Mouse (Mus musculus) heart, adult 2 months (tissue): ENCODE data around the gene Lrrc59. TPM values are rescaled to one million over a fixed set of nuclear protein-coding genes. Genes with fewer than 3 reads are reported as not detected.
A peak's percentile ranks its signal among the peaks of the same experiment; 100 is the strongest.
"Not testable (repeated sequence)": the region's sequence is repeated elsewhere in the genome, so short reads cannot be mapped to it uniquely, and the experiment has no call there.

ENCODE experiments used
- DNase-seq, 2 experiments: peaks; one replicate each; pipeline ENCODE4 v3.0.0; 2021
- H3K27ac ChIP-seq: fragments of 200-600 bp; 2 replicates; pipeline ENCODE4 v1.8.1; 2022
- H3K27me3 ChIP-seq: fragments of 200-500 bp; 2 replicates; pipeline ENCODE4 v1.6.1; 2012; ENCODE audit warnings: mild to moderate bottlenecking, low read length, inconsistent platforms, mixed read lengths; ENCODE audit not compliant: control insufficient read depth, insufficient read depth
- H3K36me3 ChIP-seq: fragments of 200-500 bp; 2 replicates; pipeline ENCODE4 v1.6.1; 2012; ENCODE audit warnings: low read length, inconsistent platforms; ENCODE audit not compliant: control insufficient read depth, insufficient read depth
- H3K4me1 ChIP-seq: fragments of 200-500 bp; 2 replicates; pipeline ENCODE4 v1.6.1; 2011; ENCODE audit warnings: low read length; ENCODE audit not compliant: control insufficient read depth, insufficient read depth
- H3K4me3 ChIP-seq: fragments of 200-600 bp; 2 replicates; pipeline ENCODE4 v1.8.1; 2022
- H3K79me2 ChIP-seq: fragments of 200-500 bp; replicated peaks from 2 replicates; pipeline ENCODE4 v1.6.1; 2012; ENCODE audit warnings: mild to moderate bottlenecking, inconsistent platforms, low read length, moderate library complexity, mixed read lengths; ENCODE audit not compliant: control insufficient read depth, insufficient read depth
- H3K9ac ChIP-seq: fragments of 200-500 bp; 2 replicates; pipeline ENCODE4 v1.6.1; 2012; ENCODE audit warnings: low read depth, mild to moderate bottlenecking, control low read depth, inconsistent platforms, low read length, mixed read lengths
- CTCF ChIP-seq: fragments of 200-600 bp; IDR thresholded peaks from 2 replicates; pipeline ENCODE4 v1.8.1; 2022; ENCODE audit warnings: antibody characterized with exemption, mild to moderate bottlenecking, moderate library complexity
- EP300 ChIP-seq: fragments of 200-500 bp; IDR thresholded peaks from 2 replicates; pipeline ENCODE4 v1.6.1; 2011; ENCODE audit warnings: low read depth, low read length, control low read depth; ENCODE audit not compliant: insufficient read depth
- POLR2A ChIP-seq: fragments of 200-500 bp; IDR thresholded peaks from 2 replicates; pipeline ENCODE4 v1.6.1; 2011; ENCODE audit warnings: mild to moderate bottlenecking, low read depth, low read length, control low read depth; ENCODE audit not compliant: insufficient read depth
- WGBS: fragments of 180-500 bp; shearing (Covaris S2); methylation state at CpG from one replicate; pipeline ENCODE4 v1.1.7; 2018; 5-methylcytosine and 5-hydroxymethylcytosine counted together
- intact Hi-C: fragments of 180-260 bp; cut with DNase I; formaldehyde crosslinking; loops from one replicate; pipeline ENCODE4 v1.15.1; 2025
- polyA plus RNA-seq: library from polyadenylated mRNA; depleted of rRNA; stranded (reverse); fragments of >200 nt; gene quantifications from 2 replicates; pipeline ENCODE4 v1.2.3, GENCODE M21; 2012; rRNA removed
- total RNA-seq, 2 experiments: library from RNA; stranded (reverse); gene quantifications; 2 replicates each; pipeline ENCODE4 v1.2.3; 2021

The Lrrc59 gene
- total and polyA plus RNA-seq, 3 experiments, result 25.3 to 32.0 (median 31.5) TPM

GRCm38 (mm10) chr11:94677607-94678145 is 48.1 kb downstream of the Lrrc59 start:
- H3K79me2 ChIP-seq, result peaks cover 5% of the 10 kb centered on the region; the same call in 1 of the 2 replicates
- no peaks in the 10 kb centered on the region for H3K36me3 ChIP-seq
- H3K27me3 ChIP-seq, result no peaks in the 10 kb centered on the region
- H3K4me3 ChIP-seq, result peak overlapping the region; percentile 77
- intact Hi-C loops, result no loop called here
- WGBS, result 26% methylated on average over 15 of the region's 15 CpGs
- peak overlapping the region; percentile 59 for H3K9ac ChIP-seq
- H3K27ac ChIP-seq, result peak overlapping the region; percentile 12; the same call in 1 of the 2 replicates
- no peak for DNase-seq
- H3K4me1 ChIP-seq, result peaks cover 13% of the 10 kb centered on the region
- TF ChIP-seq EP300, result no peak
- no peak for TF ChIP-seq POLR2A
- TF ChIP-seq CTCF, result no peak

GRCm38 (mm10) chr11:94680639-94681038 is 51.1 kb downstream of the Lrrc59 start:
- peaks cover 12% of the 10 kb centered on the region for H3K4me1 ChIP-seq
- peak overlapping the region; percentile 51 for H3K27ac ChIP-seq
- no peaks in the 10 kb centered on the region for H3K27me3 ChIP-seq
- H3K36me3 ChIP-seq, result no peaks in the 10 kb centered on the region
- peaks cover 4% of the 10 kb centered on the region; the same call in 1 of the 2 replicates for H3K79me2 ChIP-seq
- no peak for DNase-seq
- TF ChIP-seq CTCF, result peak; percentile 51
- no peak for TF ChIP-seq POLR2A
- TF ChIP-seq EP300, result no peak
- intact Hi-C loops, result no loop called here
- no peak overlapping the region for H3K4me3 ChIP-seq
- no peak overlapping the region for H3K9ac ChIP-seq

GRCm38 (mm10) chr11:94681640-94682039 is 52.1 kb downstream of the Lrrc59 start:
- H3K36me3 ChIP-seq, result no peaks in the 10 kb centered on the region
- H3K4me1 ChIP-seq, result peaks cover 4% of the 10 kb centered on the region
- no peak overlapping the region for H3K4me3 ChIP-seq
- no peak for TF ChIP-seq CTCF
- no peak for TF ChIP-seq POLR2A
- TF ChIP-seq EP300, result no peak
- H3K27me3 ChIP-seq, result no peaks in the 10 kb centered on the region
- H3K79me2 ChIP-seq, result peaks cover 3% of the 10 kb centered on the region; the same call in 1 of the 2 replicates
- no peak overlapping the region for H3K9ac ChIP-seq
- 63% methylated on average over 4 of the region's 4 CpGs for WGBS
- intact Hi-C loops, result no loop called here
- H3K27ac ChIP-seq, result peak overlapping the region; percentile 51
- no peak for DNase-seq

DNA sequence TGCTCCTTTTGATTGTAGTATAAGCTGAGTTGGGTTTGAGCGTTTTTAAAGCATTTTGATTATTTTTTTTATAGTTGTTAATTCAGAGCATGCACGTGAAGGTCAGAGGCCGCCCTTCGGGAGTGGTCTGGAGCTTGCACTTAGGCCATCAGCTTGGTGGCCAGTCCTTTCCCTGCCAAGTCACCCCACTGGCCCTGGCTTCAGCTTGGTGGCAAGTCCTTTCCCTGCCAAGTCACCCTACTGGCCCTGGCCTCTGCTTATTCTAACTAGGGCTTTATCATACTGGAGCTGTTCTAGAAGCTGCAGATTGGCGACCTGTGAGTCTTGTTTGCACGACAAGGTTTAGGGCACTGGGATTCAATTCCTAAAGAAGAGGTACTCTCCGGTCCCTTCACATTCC is 52.9 kb downstream of the Lrrc59 start:
- TF ChIP-seq EP300, result no peak
- no peak for TF ChIP-seq POLR2A
- TF ChIP-seq CTCF, result no peak
- 82% methylated on average over 7 of the region's 7 CpGs for WGBS
- no peak overlapping the region for H3K9ac ChIP-seq
- H3K27ac ChIP-seq, result peak overlapping the region; percentile 33
- H3K27me3 ChIP-seq, result no peaks in the 10 kb centered on the region
- DNase-seq, result no peak
- no peaks in the 10 kb centered on the region for H3K36me3 ChIP-seq
- no peak overlapping the region for H3K4me3 ChIP-seq
- intact Hi-C loops, result no loop called here
- no peaks in the 10 kb centered on the region for H3K79me2 ChIP-seq
- H3K4me1 ChIP-seq, result peaks cover 4% of the 10 kb centered on the region

DNA sequence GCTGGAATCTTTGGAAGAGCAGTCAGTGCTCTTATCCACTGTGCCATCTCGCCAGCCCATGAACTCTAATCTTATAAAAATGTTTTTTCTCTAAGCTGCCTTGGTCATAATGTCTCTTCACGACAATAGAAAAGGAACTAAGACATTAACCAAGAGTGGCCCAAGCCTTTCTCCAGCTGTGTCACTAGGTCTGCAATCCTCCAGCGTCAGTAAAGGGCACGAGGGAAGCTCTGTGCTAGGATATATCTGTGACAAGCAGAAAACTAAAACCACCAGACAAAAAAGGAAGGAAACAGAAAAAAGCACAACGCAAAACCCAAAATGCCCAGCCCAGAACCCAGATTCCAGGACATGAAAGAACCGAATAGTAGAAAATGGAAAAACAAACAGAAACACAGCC is 57.6 kb downstream of the Lrrc59 start:
- Histone ChIP-seq H3K27ac (no peak overlapping the region), H3K36me3 (no peaks in the 10 kb centered on the region), H3K4me1 (peaks cover 3% of the 10 kb centered on the region), H3K9ac (no peak overlapping the region), H3K27me3 (no peaks in the 10 kb centered on the region), H3K4me3 (no peak overlapping the region), H3K79me2 (no peaks in the 10 kb centered on the region)
- TF ChIP-seq POLR2A (no peak), CTCF (no peak), EP300 (no peak)
- DNase-seq, result peak in 1 of 2 experiments; percentile 14
- intact Hi-C loops, result no loop called here
- WGBS, result 58% methylated on average over 6 of the region's 6 CpGs

- not testable (repeated sequence) for H3K79me2 ChIP-seq
These were observed 62.9 kb downstream of the Lrrc59 start for GRCm38 (mm10) chr11:94692502-94692901.

More at GRCm38 (mm10) chr11:94692502-94692901, 62.9 kb downstream of the Lrrc59 start:
- H3K36me3 ChIP-seq, H3K4me3 ChIP-seq, H3K4me1 ChIP-seq, H3K27ac ChIP-seq, H3K9ac ChIP-seq, intact Hi-C loops, H3K27me3 ChIP-seq, DNase-seq: not testable (repeated sequence)

Other genes starting within 250 kb of the Lrrc59 start
- 1 to 10 TPM; 1.6 to 2.3 TPM for gene Abcc3, start 236.8 kb upstream of the Lrrc59 start, total RNA-seq
- 1.8 and 2.0 TPM in 2 replicates for gene Abcc3, start 236.8 kb upstream of the Lrrc59 start, polyA plus RNA-seq
- 10 to 100 TPM; 12.2 to 12.9 TPM for gene Cacna1g, start 155.6 kb upstream of the Lrrc59 start, total RNA-seq
- 63.3 and 64.4 TPM in 2 replicates for gene Cacna1g, start 155.6 kb upstream of the Lrrc59 start, polyA plus RNA-seq
- gene Spata20, start 143.6 kb upstream of the Lrrc59 start, total RNA-seq, result under 1 TPM; 0.23 to 0.52 TPM
- gene Spata20, start 143.6 kb upstream of the Lrrc59 start, polyA plus RNA-seq, result 1.3 and 1.5 TPM in 2 replicates
- 10 to 100 TPM; 28.4 to 31.9 TPM for gene Epn3, start 129.8 kb upstream of the Lrrc59 start, total RNA-seq
- gene Epn3, start 129.8 kb upstream of the Lrrc59 start, polyA plus RNA-seq, result 12.6 and 25.7 TPM in 2 replicates
- 1 to 10 TPM in 1 of 2 experiments, under 1 TPM in 1; 0.89 to 1.1 TPM for gene Mycbpap, start 108.0 kb upstream of the Lrrc59 start, total RNA-seq
- gene Mycbpap, start 108.0 kb upstream of the Lrrc59 start, polyA plus RNA-seq, result 0.32 and 0.72 TPM in 2 replicates
- 10 to 100 TPM in 1 of 2 experiments, 1 to 10 TPM in 1; 9.3 to 12.6 TPM for gene Rsad1, start 80.5 kb upstream of the Lrrc59 start, total RNA-seq
- 13.7 and 14.1 TPM in 2 replicates for gene Rsad1, start 80.5 kb upstream of the Lrrc59 start, polyA plus RNA-seq
- gene Chad, start 64.7 kb upstream of the Lrrc59 start, total RNA-seq, result 1 to 10 TPM; 1.7 to 2.1 TPM
- 8.7 and 16.2 TPM in 2 replicates for gene Chad, start 64.7 kb upstream of the Lrrc59 start, polyA plus RNA-seq
- gene Acsf2, start 27.9 kb upstream of the Lrrc59 start, total RNA-seq, result 10 to 100 TPM; 19.8 to 26.4 TPM
- 21.0 and 24.7 TPM in 2 replicates for gene Acsf2, start 27.9 kb upstream of the Lrrc59 start, polyA plus RNA-seq
- gene Mrpl27, start 24.0 kb downstream of the Lrrc59 start, total RNA-seq, result 10 to 100 TPM; 54.9 to 59.5 TPM
- 67.0 and 74.1 TPM in 2 replicates for gene Mrpl27, start 24.0 kb downstream of the Lrrc59 start, polyA plus RNA-seq
- not detected for gene Eme1, start 24.2 kb downstream of the Lrrc59 start, total RNA-seq
- 0.12 and 0.14 TPM in 2 replicates for gene Eme1, start 24.2 kb downstream of the Lrrc59 start, polyA plus RNA-seq
- 1 to 10 TPM; 7.2 to 7.9 TPM for gene Xylt2, start 47.7 kb downstream of the Lrrc59 start, total RNA-seq
- gene Xylt2, start 47.7 kb downstream of the Lrrc59 start, polyA plus RNA-seq, result 11.6 and 12.1 TPM in 2 replicates
- gene Gm11541, start 74.7 kb downstream of the Lrrc59 start, total RNA-seq, result not detected
- not detected in 2 replicates for gene Gm11541, start 74.7 kb downstream of the Lrrc59 start, polyA plus RNA-seq
- 1 to 10 TPM in 1 of 2 experiments, under 1 TPM in 1; 0.97 to 1.0 TPM for gene Cdc34b, start 112.0 kb downstream of the Lrrc59 start, total RNA-seq
- gene Cdc34b, start 112.0 kb downstream of the Lrrc59 start, polyA plus RNA-seq, result 0.12 TPM in 1 of 2 replicates, not detected in the other
- gene Tmem92, start 152.9 kb downstream of the Lrrc59 start, total RNA-seq, result not detected
- not detected in 2 replicates for gene Tmem92, start 152.9 kb downstream of the Lrrc59 start, polyA plus RNA-seq